Mouse (Mus musculus): Measurements from ENCODE around the gene Dmd.

- no peak for TF ChIP-seq CTCF (IDR thresholded peaks at IDR 0.05; ENCODE audit: extremely low read depth, insufficient read depth, low read length)
- TF ChIP-seq POLR2A (IDR thresholded peaks at IDR 0.05; ENCODE audit: extremely low read depth, insufficient read depth, low read length): no peak
Observed at GRCm38 (mm10) chrX:82948630-82949029, at the start of gene Dmd.

Measured in cortical plate, adult 2 months (tissue).